Mouse (Mus musculus) embryonic facial prominence, embryonic 12.5 days (tissue): ENCODE data around the gene Dmxl2. TPM values are rescaled to one million over a fixed set of nuclear protein-coding genes. Genes with fewer than 3 reads are reported as not detected.

Source experiments
- polyA plus RNA-seq: library from polyadenylated mRNA; unstranded; fragments of >200 nt; fragmentation: Nextera tagmentation; extraction: Ambion mirVana; gene quantifications from 2 replicates; pipeline ENCODE4 v1.2.1, GENCODE M21; 2016

Dmxl2 gene
- polyA plus RNA-seq, 1 experiment from 2014 or later: 8.6 TPM

Other genes starting within 250 kb of the Dmxl2 start
- gene Cyp19a1, start 233.5 kb downstream of the Dmxl2 start, polyA plus RNA-seq: 0.09 TPM in 1 of 2 replicates, not detected in the other
- 0.34 and 0.37 TPM in 2 replicates for gene Gldn, start 215.1 kb downstream of the Dmxl2 start, polyA plus RNA-seq
- 0.20 TPM in 1 of 2 replicates, not detected in the other for gene Sh2d7, start 37.4 kb upstream of the Dmxl2 start, polyA plus RNA-seq
- gene Cib2, start 58.6 kb upstream of the Dmxl2 start, polyA plus RNA-seq: 22.1 and 24.0 TPM in 2 replicates
- 100 and 101 TPM in 2 replicates for gene Idh3a, start 84.7 kb upstream of the Dmxl2 start, polyA plus RNA-seq
- gene Acsbg1, start 160.2 kb upstream of the Dmxl2 start, polyA plus RNA-seq: 1.5 and 2.3 TPM in 2 replicates
- 7.1 and 7.2 TPM in 2 replicates for gene Dnaja4, start 197.2 kb upstream of the Dmxl2 start, polyA plus RNA-seq
- 151 and 155 TPM in 2 replicates for gene Wdr61, start 232.9 kb upstream of the Dmxl2 start, polyA plus RNA-seq